Mouse (Mus musculus): ENCODE results near the gene Eme1. TPM values are rescaled to one million over a fixed set of nuclear protein-coding genes. Genes with fewer than 3 reads are reported as not detected.
"Not testable (repeated sequence)": the region's sequence is repeated elsewhere in the genome, so short reads cannot be mapped to it uniquely, and the experiment has no call there.

The Eme1 gene
- 1 to 10 TPM; 2.6 to 4.4 TPM for polyA plus RNA-seq (2017; shearing (Covaris generic))

- peak; percentile 87 for ATAC-seq
Observed at GRCm38 (mm10) chr11:94653663-94654436, at the start of gene Eme1, which contains the start of gene Mrpl27. Gene Eme1, minus strand, starts transcription at chr11:94653964. Gene Mrpl27, plus strand, starts transcription at chr11:94653767.

GRCm38 (mm10) chr11:94702216-94702610, 48.4 kb upstream of the Eme1 start:
- ATAC-seq: no peak

GRCm38 (mm10) chr11:94701401-94702215, 47.8 kb upstream of the Eme1 start:
- ATAC-seq: no peak

- no peak for ATAC-seq
Observed at GRCm38 (mm10) chr11:94699399-94699798, 45.6 kb upstream of the Eme1 start.

GRCm38 (mm10) chr11:94697703-94698464, 44.1 kb upstream of the Eme1 start:
- ATAC-seq: peak; percentile 94

GRCm38 (mm10) chr11:94697140-94697539, 43.4 kb upstream of the Eme1 start:
- no peak for ATAC-seq

- no peak for ATAC-seq
Observed at GRCm38 (mm10) chr11:94695508-94695907, 41.7 kb upstream of the Eme1 start.

GRCm38 (mm10) chr11:94692502-94692901, 38.7 kb upstream of the Eme1 start:
- not testable (repeated sequence) for ATAC-seq

- ATAC-seq: no peak
Observed at GRCm38 (mm10) chr11:94687178-94687577, 33.4 kb upstream of the Eme1 start.

- no peak for ATAC-seq
Observed at GRCm38 (mm10) chr11:94682427-94682826, 28.7 kb upstream of the Eme1 start.

GRCm38 (mm10) chr11:94681640-94682039, 27.9 kb upstream of the Eme1 start:
- ATAC-seq: no peak

GRCm38 (mm10) chr11:94680639-94681038, 26.9 kb upstream of the Eme1 start:
- ATAC-seq: no peak

- ATAC-seq: no peak
Observed at GRCm38 (mm10) chr11:94677607-94678145, 23.9 kb upstream of the Eme1 start.

GRCm38 (mm10) chr11:94676754-94677606, 23.2 kb upstream of the Eme1 start, which contains the start of gene Xylt2:
Gene Xylt2, minus strand, starts transcription at chr11:94677515.
- peak; percentile 93 for ATAC-seq

GRCm38 (mm10) chr11:94676308-94676707, 22.5 kb upstream of the Eme1 start:
- no peak for ATAC-seq

- no peak for ATAC-seq
Observed at GRCm38 (mm10) chr11:94675446-94675845, 21.7 kb upstream of the Eme1 start.

- no peak for ATAC-seq
Observed at GRCm38 (mm10) chr11:94674984-94675383, 21.2 kb upstream of the Eme1 start.

GRCm38 (mm10) chr11:94665281-94665680, 11.5 kb upstream of the Eme1 start:
- ATAC-seq: no peak

- no peak for ATAC-seq
Observed at GRCm38 (mm10) chr11:94661344-94661743, 7.6 kb upstream of the Eme1 start.

GRCm38 (mm10) chr11:94652973-94653372, 791 bp downstream of the Eme1 start:
- ATAC-seq: no peak

- ATAC-seq: not testable (repeated sequence)
Observed at GRCm38 (mm10) chr11:94651241-94651640, 2.5 kb downstream of the Eme1 start.

Measured in activated CD4-positive, CD25-positive, alpha-beta regulatory T cell, adult 4 months (primary cell).